Mouse (Mus musculus): Measurements from ENCODE around the gene Tchhl1. TPM values are rescaled to one million over a fixed set of nuclear protein-coding genes. Genes with fewer than 3 reads are reported as not detected.

Gene Tchhl1
- polyA plus RNA-seq, 1 experiment from 2014 or later, result not detected

- 97% methylated on average over 1 of the region's 1 CpGs for WGBS
- Histone ChIP-seq H3K4me2 (replicated peaks) (no peak overlapping the region), H3K27ac (no peak overlapping the region), H3K4me3 (replicated peaks; ENCODE audit: low read length) (no peak overlapping the region), H3K27me3 (ENCODE audit: control insufficient read depth, insufficient read depth, low read length) (no peaks in the 10 kb centered on the region), H3K4me1 (replicated peaks; ENCODE audit: control insufficient read depth, insufficient read depth, low read length) (no peaks in the 10 kb centered on the region), H3K36me3 (replicated peaks; ENCODE audit: control insufficient read depth, insufficient read depth) (no peaks in the 10 kb centered on the region), H3K9me3 (ENCODE audit: control insufficient read depth, low read length) (no peaks in the 10 kb centered on the region), H3K9ac (no peak overlapping the region)
- DNase-seq (ENCODE audit: low spot score), result no peak
- no peak for ATAC-seq (ENCODE audit: low FRiP score)
These were observed 43.2 kb downstream of the Tchhl1 start for GRCm38 (mm10) chr3:93511801-93512200.

- Histone ChIP-seq H3K36me3 (replicated peaks; ENCODE audit: control insufficient read depth, insufficient read depth) (no peaks in the 10 kb centered on the region), H3K9me3 (ENCODE audit: control insufficient read depth, low read length) (no peaks in the 10 kb centered on the region), H3K4me1 (replicated peaks; ENCODE audit: control insufficient read depth, insufficient read depth, low read length) (no peaks in the 10 kb centered on the region), H3K27ac (no peak overlapping the region), H3K4me2 (replicated peaks) (no peak overlapping the region), H3K9ac (no peak overlapping the region), H3K27me3 (ENCODE audit: control insufficient read depth, insufficient read depth, low read length) (no peaks in the 10 kb centered on the region), H3K4me3 (replicated peaks; ENCODE audit: low read length) (no peak overlapping the region)
- WGBS, result 81% methylated on average over 7 of the region's 7 CpGs
- DNase-seq (ENCODE audit: low spot score), result no peak
- no peak for ATAC-seq (ENCODE audit: low FRiP score)
These were observed 44.0 kb downstream of the Tchhl1 start for GRCm38 (mm10) chr3:93512386-93513101.

- Histone ChIP-seq H3K9ac (no peak overlapping the region), H3K4me1 (replicated peaks; ENCODE audit: control insufficient read depth, insufficient read depth, low read length) (no peaks in the 10 kb centered on the region), H3K27me3 (ENCODE audit: control insufficient read depth, insufficient read depth, low read length) (no peaks in the 10 kb centered on the region), H3K4me3 (replicated peaks; ENCODE audit: low read length) (no peak overlapping the region), H3K27ac (no peak overlapping the region), H3K9me3 (ENCODE audit: control insufficient read depth, low read length) (no peaks in the 10 kb centered on the region), H3K36me3 (replicated peaks; ENCODE audit: control insufficient read depth, insufficient read depth) (no peaks in the 10 kb centered on the region), H3K4me2 (replicated peaks) (no peak overlapping the region)
- ATAC-seq (ENCODE audit: low FRiP score) (no peak), DNase-seq (ENCODE audit: low spot score) (no peak)
- WGBS, result 88% methylated on average over 3 of the region's 3 CpGs
These were observed 46.1 kb downstream of the Tchhl1 start for GRCm38 (mm10) chr3:93514628-93515027.

- H3K4me1 ChIP-seq (replicated peaks; ENCODE audit: control insufficient read depth, insufficient read depth, low read length), result no peaks in the 10 kb centered on the region; the same call in 1 of the 2 replicates
- H3K27me3 ChIP-seq (ENCODE audit: control insufficient read depth, insufficient read depth, low read length), result no peaks in the 10 kb centered on the region
- no peak overlapping the region for H3K4me3 ChIP-seq (replicated peaks; ENCODE audit: low read length)
- no peak overlapping the region for H3K27ac ChIP-seq
- ATAC-seq (ENCODE audit: low FRiP score) (no peak), DNase-seq (ENCODE audit: low spot score) (no peak)
- no peaks in the 10 kb centered on the region for H3K9me3 ChIP-seq (ENCODE audit: control insufficient read depth, low read length)
- no peak overlapping the region for H3K4me2 ChIP-seq (replicated peaks)
- no peaks in the 10 kb centered on the region for H3K36me3 ChIP-seq (replicated peaks; ENCODE audit: control insufficient read depth, insufficient read depth)
- H3K9ac ChIP-seq, result no peak overlapping the region
- 93% methylated on average over 2 of the region's 2 CpGs for WGBS
These were observed 48.8 kb downstream of the Tchhl1 start for GRCm38 (mm10) chr3:93517343-93517742.

GRCm38 (mm10) chr3:93519856-93520329 lies 51.3 kb downstream of the Tchhl1 start:
- H3K4me2 ChIP-seq (replicated peaks), result peak overlapping the region; percentile 78
- H3K4me3 ChIP-seq (replicated peaks; ENCODE audit: low read length), result peak overlapping the region; percentile 45
- H3K9ac ChIP-seq, result no peak overlapping the region
- no peak overlapping the region for H3K27ac ChIP-seq
- DNase-seq (ENCODE audit: low spot score), result no peak
- H3K9me3 ChIP-seq (ENCODE audit: control insufficient read depth, low read length), result no peaks in the 10 kb centered on the region
- H3K36me3 ChIP-seq (replicated peaks; ENCODE audit: control insufficient read depth, insufficient read depth), result no peaks in the 10 kb centered on the region
- no peaks in the 10 kb centered on the region; the same call in 1 of the 2 replicates for H3K4me1 ChIP-seq (replicated peaks; ENCODE audit: control insufficient read depth, insufficient read depth, low read length)
- no peaks in the 10 kb centered on the region for H3K27me3 ChIP-seq (ENCODE audit: control insufficient read depth, insufficient read depth, low read length)
- no peak for ATAC-seq (ENCODE audit: low FRiP score)
- WGBS, result 55% methylated on average over 5 of the region's 5 CpGs

- Histone ChIP-seq H3K4me1 (replicated peaks; ENCODE audit: control insufficient read depth, insufficient read depth, low read length) (no peaks in the 10 kb centered on the region; the same call in 1 of the 2 replicates), H3K36me3 (replicated peaks; ENCODE audit: control insufficient read depth, insufficient read depth) (no peaks in the 10 kb centered on the region), H3K9ac (peak within 1 kb of the TSS; percentile 58), H3K27ac (0 out of 2 replicates have a peak within 1 kb of the TSS, but pooled peaks have one; percentile 32), H3K27me3 (ENCODE audit: control insufficient read depth, insufficient read depth, low read length) (no peaks in the 10 kb centered on the region), H3K4me2 (replicated peaks) (peak within 1 kb of the TSS; percentile 78), H3K4me3 (replicated peaks; ENCODE audit: low read length) (peak within 1 kb of the TSS; percentile 45), H3K9me3 (ENCODE audit: control insufficient read depth, low read length) (no peaks in the 10 kb centered on the region)
- peak; percentile 89 for ATAC-seq (ENCODE audit: low FRiP score)
- DNase-seq (ENCODE audit: low spot score), result peak; percentile 37
- under 1% methylated on average over 38 of the region's 38 CpGs for WGBS
These were observed 52.0 kb downstream of the Tchhl1 start, which contains the start of gene S100a11 for GRCm38 (mm10) chr3:93520330-93521193. TSS of gene S100a11 (plus strand) at chr3:93520488.

Small RNA genes lying within 50 kb of the gene (microRNA-seq; reads per million reads assigned to microRNA genes)
- not detected for gene Gm22752

Other genes with a start within 250 kb of the Tchhl1 start
- not detected in 2 replicates for gene Flg, start 195.2 kb upstream of the Tchhl1 start, polyA plus RNA-seq (2014; fragmentation: Nextera tagmentation; extraction: Ambion mirVana)
- not detected in 2 replicates for gene Hrnr, start 149.0 kb upstream of the Tchhl1 start, polyA plus RNA-seq (2014; fragmentation: Nextera tagmentation; extraction: Ambion mirVana)
- gene Rptn, start 75.1 kb upstream of the Tchhl1 start, polyA plus RNA-seq (2014; fragmentation: Nextera tagmentation; extraction: Ambion mirVana), result not detected in 2 replicates
- gene Tchh, start 26.4 kb upstream of the Tchhl1 start, polyA plus RNA-seq (2014; fragmentation: Nextera tagmentation; extraction: Ambion mirVana), result 1.3 and 1.8 TPM in 2 replicates
- gene S100a11, start 51.7 kb downstream of the Tchhl1 start, polyA plus RNA-seq (2014; fragmentation: Nextera tagmentation; extraction: Ambion mirVana), result 185 and 218 TPM in 2 replicates
- 172 and 201 TPM in 2 replicates for gene S100a10, start 86.3 kb downstream of the Tchhl1 start, polyA plus RNA-seq (2014; fragmentation: Nextera tagmentation; extraction: Ambion mirVana)
- not detected in 2 replicates for gene Tdpoz2, start 183.9 kb downstream of the Tchhl1 start, polyA plus RNA-seq (2014; fragmentation: Nextera tagmentation; extraction: Ambion mirVana)
- gene Tdpoz1, start 207.6 kb downstream of the Tchhl1 start, polyA plus RNA-seq (2014; fragmentation: Nextera tagmentation; extraction: Ambion mirVana), result not detected in 2 replicates
- not detected in 2 replicates for gene Gm37596, start 224.3 kb downstream of the Tchhl1 start, polyA plus RNA-seq (2014; fragmentation: Nextera tagmentation; extraction: Ambion mirVana)